In genomic region chr11:17257443-17257842, GRCm38 (mm10) we compare ENCODE assay signal across 7 mouse cellular contexts. TPM values are rescaled to one million over a fixed set of nuclear protein-coding genes. Genes with fewer than 3 reads are reported as not detected.
A peak's percentile ranks its signal among the peaks of the same experiment; 100 is the strongest.
DNase-seq lines count a peak whose midpoint lies in the region; ATAC-seq and TF ChIP-seq lines count a peak whose summit lies in the region.

Gene C1d, plus strand, starts transcription at chr11:17257579.

- peak; percentile 56; the same call in 1 of the 2 replicates for TF ChIP-seq POLR2A in small intestine, adult 2 months (IDR thresholded peaks at IDR 0.05; ENCODE audit: low read depth, low read length)

- H3K9ac ChIP-seq in intestine, postnatal 0 days (ENCODE audit: low read depth, low read length), result peak within 1 kb of the TSS; percentile 89
- peak within 1 kb of the TSS; percentile 79 for H3K9ac ChIP-seq in midbrain, embryonic 12.5 days (replicated peaks)

- 0% methylated on average over 33 of the region's 33 CpGs for WGBS in intestine, postnatal 0 days
- under 1% methylated on average over 33 of the region's 33 CpGs for WGBS in midbrain, embryonic 12.5 days
- WGBS in small intestine, adult 2 months, result under 1% methylated on average over 33 of the region's 33 CpGs

- DNase-seq in adrenal gland, adult 8-10 months, result peak; percentile 91
- DNase-seq in embryo, embryonic 9.5 days (ENCODE audit: extremely low spot score), result peak; percentile 90
- peak; percentile 46 for DNase-seq in gonadal fat pad, adult 2 months (ENCODE audit: low read depth)
- peak; percentile 98 for DNase-seq in left cerebral cortex, postnatal 4 days

- H3K27me3 ChIP-seq in intestine, postnatal 0 days (replicated peaks; ENCODE audit: control insufficient read depth, insufficient read depth, low read length), result no peaks in the 10 kb centered on the region
- no peaks in the 10 kb centered on the region for H3K27me3 ChIP-seq in midbrain, embryonic 12.5 days
- no peaks in the 10 kb centered on the region for H3K27me3 ChIP-seq in small intestine, adult 2 months (ENCODE audit: control insufficient read depth, insufficient read depth, low read length)

- H3K4me1 ChIP-seq in intestine, postnatal 0 days (replicated peaks; ENCODE audit: control insufficient read depth, insufficient read depth, low read length), result 0 out of 2 replicates have a peak, but pooled peaks cover 4% of the 10 kb centered on the region
- H3K4me1 ChIP-seq in midbrain, embryonic 12.5 days, result peaks cover 8% of the 10 kb centered on the region
- peaks cover 3% of the 10 kb centered on the region for H3K4me1 ChIP-seq in small intestine, adult 2 months (ENCODE audit: control insufficient read depth, insufficient read depth, insufficient read length, low read length)

- ATAC-seq in intestine, postnatal 0 days, result peak; percentile 95
- ATAC-seq in midbrain, embryonic 12.5 days (ENCODE audit: low FRiP score, low read depth), result peak; percentile 95

- no peaks in the 10 kb centered on the region for H3K36me3 ChIP-seq in intestine, postnatal 0 days (ENCODE audit: control insufficient read depth, insufficient read depth)
- H3K36me3 ChIP-seq in midbrain, embryonic 12.5 days, result no peaks in the 10 kb centered on the region
- no peaks in the 10 kb centered on the region for H3K36me3 ChIP-seq in small intestine, adult 2 months (ENCODE audit: control insufficient read depth, insufficient read depth, low read length)

- no peak for TF ChIP-seq CTCF in intestine, postnatal 0 days (IDR thresholded peaks at IDR 0.05; ENCODE audit: low read depth)
- TF ChIP-seq CTCF in small intestine, adult 2 months (IDR thresholded peaks at IDR 0.05; ENCODE audit: extremely low read depth, insufficient read length, insufficient replicate concordance, low read depth, low read length), result no peak

- peak within 1 kb of the TSS; percentile 96 for H3K4me3 ChIP-seq in intestine, postnatal 0 days (ENCODE audit: low read depth, low read length)
- peak within 1 kb of the TSS; percentile 85 for H3K4me3 ChIP-seq in midbrain, embryonic 12.5 days
- H3K4me3 ChIP-seq in small intestine, adult 2 months (ENCODE audit: low read depth, low read length), result peak within 1 kb of the TSS; percentile 89

- peak within 1 kb of the TSS; percentile 92 for H3K27ac ChIP-seq in intestine, postnatal 0 days (ENCODE audit: low read depth, low read length)
- peak within 1 kb of the TSS; percentile 83 for H3K27ac ChIP-seq in midbrain, embryonic 12.5 days (replicated peaks)
- H3K27ac ChIP-seq in small intestine, adult 2 months (ENCODE audit: insufficient read depth, low read depth, low read length), result peak within 1 kb of the TSS; percentile 78

- no peaks in the 10 kb centered on the region for H3K9me3 ChIP-seq in intestine, postnatal 0 days (ENCODE audit: control insufficient read depth)
- H3K9me3 ChIP-seq in midbrain, embryonic 12.5 days, result no peaks in the 10 kb centered on the region

- peak within 1 kb of the TSS; percentile 76 for H3K4me2 ChIP-seq in intestine, postnatal 0 days (replicated peaks; ENCODE audit: low read depth)
- H3K4me2 ChIP-seq in midbrain, embryonic 12.5 days (replicated peaks), result peak within 1 kb of the TSS; percentile 67

- intact Hi-C loops in left cerebral cortex, postnatal 4 days (cut with DNase I), result no loop called here

RNA-seq across cellular contexts. Expression of gene C1d, which starts in this region (rescaled TPM):
- total RNA-seq in adrenal gland, adult 8-10 months (2022), result 10 to 100 TPM; 56.4 to 68.5 (median 63.4) TPM
- 12.0 and 13.9 TPM in 2 replicates for polyA plus RNA-seq in gonadal fat pad, adult 2 months (2012; rRNA removed)
- polyA plus RNA-seq in intestine, postnatal 0 days (2015; fragmentation: Nextera tagmentation; extraction: Ambion mirVana), result 101 and 106 TPM in 2 replicates
- 10 to 100 TPM; 76.2 to 77.6 TPM for total RNA-seq in left cerebral cortex, postnatal 4 days (2021)
- polyA plus RNA-seq in midbrain, embryonic 12.5 days (2016; fragmentation: Nextera tagmentation; extraction: Ambion mirVana), result 105 and 110 TPM in 2 replicates
- 0.09 and 1.5 TPM in 2 replicates for polyA plus RNA-seq in small intestine, adult 2 months (2012; rRNA removed)

Comparison
In these comparisons a context has a peak if more than half of its experiments do, and no peak if none do; other contexts are left out.
1. Peak in every context shown above with its lines: DNase-seq, ATAC-seq, H3K4me3 ChIP-seq and H3K27ac ChIP-seq.
2. DNase-seq: peak in every context shown above with its lines; median percentile 98 in left cerebral cortex, postnatal 4 days; 91 in adrenal gland, adult 8-10 months; 90 in embryo, embryonic 9.5 days; 46 in gonadal fat pad, adult 2 months.